Mouse (Mus musculus): ENCODE measurements around the gene Agtrap. TPM values are rescaled to one million over a fixed set of nuclear protein-coding genes. Genes with fewer than 3 reads are reported as not detected.
A peak's percentile ranks its signal among the peaks of the same experiment; 100 is the strongest.

Agtrap gene
- polyA plus RNA-seq, 1 experiment from 2014 or later: 6.9 TPM

- no peak for ATAC-seq
- Histone ChIP-seq H3K9me3 (replicated peaks) (no peaks in the 10 kb centered on the region), H3K36me3 (ENCODE audit: poor library complexity, severe bottlenecking) (no peaks in the 10 kb centered on the region), H3K27ac (no peak overlapping the region), H3K4me3 (no peak overlapping the region), H3K9ac (no peak overlapping the region), H3K4me2 (no peak overlapping the region), H3K4me1 (no peaks in the 10 kb centered on the region), H3K27me3 (no peaks in the 10 kb centered on the region)
- WGBS: 87% methylated on average over 9 of the region's 9 CpGs
These were observed 18.1 kb downstream of the Agtrap start for GRCm38 (mm10) chr4:148069602-148070218.

- H3K4me1 ChIP-seq: no peaks in the 10 kb centered on the region
- 86% methylated on average over 8 of the region's 8 CpGs for WGBS
- ATAC-seq: no peak
- no peak overlapping the region for H3K4me3 ChIP-seq
- H3K9me3 ChIP-seq (replicated peaks): no peaks in the 10 kb centered on the region
- H3K36me3 ChIP-seq (ENCODE audit: poor library complexity, severe bottlenecking): no peaks in the 10 kb centered on the region
- H3K27me3 ChIP-seq: no peaks in the 10 kb centered on the region
- H3K4me2 ChIP-seq: no peak overlapping the region
- H3K27ac ChIP-seq: no peak overlapping the region
- no peak overlapping the region for H3K9ac ChIP-seq
These were observed 20.5 kb downstream of the Agtrap start for GRCm38 (mm10) chr4:148067346-148067745.

- H3K9me3 ChIP-seq (replicated peaks): no peaks in the 10 kb centered on the region
- H3K36me3 ChIP-seq (ENCODE audit: poor library complexity, severe bottlenecking): no peaks in the 10 kb centered on the region
- WGBS: 66% methylated on average over 9 of the region's 9 CpGs
- no peak overlapping the region for H3K4me3 ChIP-seq
- no peak overlapping the region for H3K9ac ChIP-seq
- H3K27ac ChIP-seq: no peak overlapping the region
- H3K4me1 ChIP-seq: no peaks in the 10 kb centered on the region
- no peak for ATAC-seq
- H3K4me2 ChIP-seq: no peak overlapping the region
- H3K27me3 ChIP-seq: no peaks in the 10 kb centered on the region
These were observed 21.5 kb downstream of the Agtrap start for GRCm38 (mm10) chr4:148066401-148066744.

GRCm38 (mm10) chr4:148065702-148066400 lies 22.0 kb downstream of the Agtrap start:
- no peak for ATAC-seq
- Histone ChIP-seq H3K9ac (no peak overlapping the region), H3K27me3 (no peaks in the 10 kb centered on the region), H3K4me1 (no peaks in the 10 kb centered on the region), H3K36me3 (ENCODE audit: poor library complexity, severe bottlenecking) (no peaks in the 10 kb centered on the region), H3K27ac (no peak overlapping the region), H3K9me3 (replicated peaks) (no peaks in the 10 kb centered on the region), H3K4me2 (no peak overlapping the region), H3K4me3 (no peak overlapping the region)
- WGBS: 38% methylated on average over 6 of the region's 6 CpGs

GRCm38 (mm10) chr4:148061086-148061480 lies 26.7 kb downstream of the Agtrap start:
- Histone ChIP-seq H3K27ac (no peak overlapping the region), H3K9ac (no peak overlapping the region), H3K4me2 (no peak overlapping the region), H3K36me3 (ENCODE audit: poor library complexity, severe bottlenecking) (peaks cover 31% of the 10 kb centered on the region), H3K4me3 (no peak overlapping the region), H3K9me3 (replicated peaks) (no peaks in the 10 kb centered on the region), H3K4me1 (no peaks in the 10 kb centered on the region), H3K27me3 (no peaks in the 10 kb centered on the region)
- 89% methylated on average over 9 of the region's 9 CpGs for WGBS
- ATAC-seq: no peak

- Histone ChIP-seq H3K27ac (no peak overlapping the region), H3K4me1 (no peaks in the 10 kb centered on the region), H3K4me3 (no peak overlapping the region), H3K9ac (no peak overlapping the region), H3K9me3 (replicated peaks) (no peaks in the 10 kb centered on the region), H3K27me3 (no peaks in the 10 kb centered on the region), H3K36me3 (ENCODE audit: poor library complexity, severe bottlenecking) (peaks cover 38% of the 10 kb centered on the region), H3K4me2 (no peak overlapping the region)
- 57% methylated on average over 13 of the region's 13 CpGs for WGBS
- peak; percentile 64; the same call in 1 of the 2 replicates for ATAC-seq
These were observed 27.4 kb downstream of the Agtrap start for GRCm38 (mm10) chr4:148060120-148061085.

GRCm38 (mm10) chr4:148058993-148059392 lies 28.8 kb downstream of the Agtrap start:
- Histone ChIP-seq H3K27ac (no peak overlapping the region), H3K36me3 (ENCODE audit: poor library complexity, severe bottlenecking) (peaks cover 52% of the 10 kb centered on the region), H3K27me3 (no peaks in the 10 kb centered on the region), H3K4me3 (no peak overlapping the region), H3K9me3 (replicated peaks) (no peaks in the 10 kb centered on the region), H3K4me1 (no peaks in the 10 kb centered on the region), H3K4me2 (no peak overlapping the region), H3K9ac (no peak overlapping the region)
- ATAC-seq: no peak
- 91% methylated on average over 6 of the region's 6 CpGs for WGBS

GRCm38 (mm10) chr4:148058218-148058819 lies 29.5 kb downstream of the Agtrap start:
- H3K4me3 ChIP-seq: no peak overlapping the region
- ATAC-seq: no peak
- H3K36me3 ChIP-seq (ENCODE audit: poor library complexity, severe bottlenecking): peaks cover 59% of the 10 kb centered on the region
- H3K9me3 ChIP-seq (replicated peaks): no peaks in the 10 kb centered on the region
- no peak overlapping the region for H3K9ac ChIP-seq
- no peak overlapping the region for H3K4me2 ChIP-seq
- no peaks in the 10 kb centered on the region for H3K27me3 ChIP-seq
- 92% methylated on average over 9 of the region's 9 CpGs for WGBS
- H3K4me1 ChIP-seq: no peaks in the 10 kb centered on the region
- no peak overlapping the region for H3K27ac ChIP-seq

GRCm38 (mm10) chr4:148057661-148058209 lies 30.1 kb downstream of the Agtrap start:
- Histone ChIP-seq H3K9me3 (replicated peaks) (no peaks in the 10 kb centered on the region), H3K27ac (no peak overlapping the region), H3K4me1 (no peaks in the 10 kb centered on the region), H3K36me3 (ENCODE audit: poor library complexity, severe bottlenecking) (peaks cover 65% of the 10 kb centered on the region), H3K4me2 (no peak overlapping the region), H3K27me3 (no peaks in the 10 kb centered on the region), H3K4me3 (no peak overlapping the region), H3K9ac (no peak overlapping the region)
- no peak for ATAC-seq
- WGBS: 65% methylated on average over 5 of the region's 5 CpGs

GRCm38 (mm10) chr4:148056801-148057200 lies 31.0 kb downstream of the Agtrap start:
- Histone ChIP-seq H3K9me3 (replicated peaks) (no peaks in the 10 kb centered on the region), H3K27me3 (no peaks in the 10 kb centered on the region), H3K4me3 (no peak overlapping the region), H3K36me3 (ENCODE audit: poor library complexity, severe bottlenecking) (peaks cover 74% of the 10 kb centered on the region), H3K27ac (no peak overlapping the region), H3K9ac (no peak overlapping the region), H3K4me1 (no peaks in the 10 kb centered on the region), H3K4me2 (no peak overlapping the region)
- no peak for ATAC-seq
- WGBS: 95% methylated on average over 4 of the region's 4 CpGs

- Histone ChIP-seq H3K4me3 (no peak overlapping the region), H3K9ac (no peak overlapping the region), H3K9me3 (replicated peaks) (no peaks in the 10 kb centered on the region), H3K27me3 (no peaks in the 10 kb centered on the region), H3K4me2 (no peak overlapping the region), H3K4me1 (no peaks in the 10 kb centered on the region), H3K36me3 (ENCODE audit: poor library complexity, severe bottlenecking) (peaks cover 80% of the 10 kb centered on the region), H3K27ac (no peak overlapping the region)
- no peak for ATAC-seq
- 89% methylated on average over 7 of the region's 7 CpGs for WGBS
These were observed 31.6 kb downstream of the Agtrap start for GRCm38 (mm10) chr4:148056246-148056645.

Measured in forebrain, embryonic 13.5 days (tissue).